Mouse (Mus musculus) liver (tissue): ENCODE measurements around the gene 2010005H15Rik.
"Not testable (repeated sequence)": the region's sequence is repeated elsewhere in the genome, so short reads cannot be mapped to it uniquely, and the experiment has no call there.

Experiments
- DNase-seq: peaks from one replicate; pipeline ENCODE4 v3.0.0-alpha.2; 2020; ENCODE audit warnings: mixed read lengths

The 2010005H15Rik gene

DNA sequence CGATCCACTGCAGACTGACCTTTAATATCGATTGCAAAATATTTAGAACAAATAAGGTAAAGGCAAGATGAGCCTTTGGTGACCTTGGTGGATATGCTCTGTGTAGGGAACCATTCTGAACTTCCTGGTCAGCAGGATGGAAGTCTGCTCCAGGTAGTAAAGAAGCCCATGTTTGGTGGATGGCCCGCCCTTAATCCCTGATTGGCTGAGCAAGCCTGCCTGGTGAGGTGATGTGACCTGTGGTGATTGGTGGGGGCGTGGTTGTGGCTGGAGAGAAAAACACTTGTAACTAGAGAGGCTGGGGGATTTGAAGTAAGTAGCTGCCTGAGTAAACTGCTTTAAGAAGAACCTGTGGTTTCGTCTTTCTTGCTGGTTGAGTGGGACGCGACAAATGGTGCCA is at the start of gene 2010005H15Rik:
2010005H15Rik (plus strand) TSS at position 301 of the 400 bp plus-strand sequence.
- DNase-seq: not testable (repeated sequence)

DNA sequence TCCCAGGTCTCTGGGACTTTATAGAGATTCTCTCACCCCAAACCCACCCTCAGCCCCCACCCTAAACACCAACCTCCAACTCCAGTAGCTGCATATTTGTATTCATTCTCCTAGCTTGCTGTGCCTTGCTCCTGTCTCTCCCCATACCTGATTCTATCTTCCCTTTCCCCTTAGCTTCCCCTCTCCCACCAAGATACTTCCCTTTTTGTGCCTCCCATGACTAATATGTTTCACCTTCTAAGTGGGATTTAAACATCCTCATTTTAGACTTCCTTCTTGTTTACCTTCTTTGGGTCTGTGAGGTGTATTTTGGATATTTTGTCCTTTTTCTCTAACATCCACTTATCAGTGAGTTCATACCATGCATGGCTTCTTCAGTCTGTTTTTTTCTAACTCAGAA is 45.2 kb upstream of the 2010005H15Rik start:
- DNase-seq: no peak

DNA sequence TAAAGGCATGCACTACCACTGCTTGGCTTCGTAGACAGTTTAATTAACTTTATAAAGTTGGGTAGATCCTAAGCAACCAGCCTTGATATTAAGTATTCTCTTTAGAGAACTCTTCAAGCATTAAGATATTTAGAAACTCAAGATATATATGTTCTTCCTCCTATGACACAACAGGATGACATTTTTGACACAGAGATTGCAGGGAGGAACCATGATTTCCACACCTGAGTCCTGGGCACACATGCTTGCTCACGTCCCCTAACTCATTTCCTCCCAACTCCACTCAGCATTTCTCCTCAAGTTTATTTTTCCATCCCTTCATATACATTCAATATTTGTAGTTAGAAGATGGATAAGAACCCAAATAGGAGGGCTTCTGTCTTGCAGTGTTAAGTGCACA is 41.4 kb upstream of the 2010005H15Rik start:
- no peak for DNase-seq

DNA sequence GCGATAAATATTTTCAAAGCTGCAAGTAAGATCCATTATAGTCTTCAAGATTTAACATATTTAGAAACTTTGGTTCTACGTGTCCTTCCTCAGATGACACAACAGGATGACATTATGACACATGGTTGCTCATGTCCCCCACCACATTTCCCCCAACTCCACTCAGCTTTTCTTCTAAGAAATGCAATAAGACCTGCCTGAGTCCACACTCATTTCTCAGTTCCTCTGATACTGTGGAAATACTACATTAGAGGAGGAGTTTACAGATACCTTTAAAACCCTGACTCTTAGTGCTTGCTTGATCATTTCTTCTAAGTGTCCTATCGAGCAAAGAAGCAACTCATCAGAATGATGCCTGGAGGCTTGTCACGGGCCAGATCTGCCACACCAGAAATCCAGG is 37.4 kb upstream of the 2010005H15Rik start, which contains the start of gene Gm5483:
Gm5483 (plus strand) TSS at position 301 of the 400 bp plus-strand sequence.
- DNase-seq: not testable (repeated sequence)

DNA sequence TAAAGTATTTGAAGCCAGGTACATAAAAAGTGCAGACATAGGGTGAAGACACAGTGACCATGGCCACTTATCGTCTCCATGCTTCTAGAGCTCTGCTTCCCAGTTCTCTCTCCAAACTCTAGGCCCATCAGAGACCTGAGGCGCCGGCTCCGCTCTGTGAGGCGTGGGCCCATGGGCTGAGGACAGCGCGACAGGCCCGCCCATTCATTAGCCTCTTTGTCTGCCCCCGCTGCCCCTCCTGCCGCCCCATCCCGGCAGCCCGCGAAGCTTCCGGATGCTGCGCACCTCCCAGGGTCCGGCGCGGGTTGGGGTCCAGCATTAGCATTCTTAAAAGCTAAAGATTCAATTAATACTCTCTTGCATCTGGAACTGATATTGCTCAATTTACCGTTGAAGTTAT is 22.0 kb upstream of the 2010005H15Rik start:
- DNase-seq: no peak

DNA sequence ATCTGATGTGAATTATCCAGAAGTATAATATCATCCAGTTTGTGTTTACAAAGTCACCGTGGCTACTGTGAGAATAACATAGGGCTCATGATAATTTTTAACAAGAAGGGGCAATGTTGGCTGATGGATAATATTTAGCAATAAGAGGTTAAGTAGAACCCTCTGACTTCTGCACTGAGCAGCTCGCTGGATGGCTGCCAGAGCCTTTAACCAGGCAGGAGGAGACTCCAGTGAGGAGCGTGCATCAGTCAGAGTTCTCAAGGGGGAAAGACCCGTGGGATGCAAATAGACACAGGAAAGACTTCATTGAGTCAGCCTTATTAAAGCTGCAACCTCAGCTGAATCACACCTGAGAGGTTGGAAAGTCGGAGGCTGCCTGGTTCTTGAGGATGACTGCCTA is 17.4 kb upstream of the 2010005H15Rik start:
- no peak for DNase-seq

DNA sequence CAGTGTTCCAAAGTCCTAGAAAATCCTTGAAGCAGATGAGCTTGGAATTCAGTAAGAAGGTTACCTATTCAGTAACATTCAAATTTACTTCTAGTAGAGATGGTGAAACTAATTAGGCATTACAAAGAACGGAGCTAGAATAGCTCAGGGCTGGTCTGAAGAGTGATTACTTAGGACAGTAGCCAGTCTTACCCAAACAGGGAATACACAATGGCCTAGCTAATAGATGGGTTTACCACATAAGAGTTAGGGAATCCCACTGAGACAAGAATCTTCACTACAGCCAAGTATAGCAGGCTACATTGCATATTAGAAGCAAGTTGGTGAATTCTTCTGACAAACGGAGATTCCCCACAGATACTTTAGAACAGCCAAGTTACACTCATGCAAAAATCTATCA is 15.6 kb upstream of the 2010005H15Rik start:
- DNase-seq: not testable (repeated sequence)

DNA sequence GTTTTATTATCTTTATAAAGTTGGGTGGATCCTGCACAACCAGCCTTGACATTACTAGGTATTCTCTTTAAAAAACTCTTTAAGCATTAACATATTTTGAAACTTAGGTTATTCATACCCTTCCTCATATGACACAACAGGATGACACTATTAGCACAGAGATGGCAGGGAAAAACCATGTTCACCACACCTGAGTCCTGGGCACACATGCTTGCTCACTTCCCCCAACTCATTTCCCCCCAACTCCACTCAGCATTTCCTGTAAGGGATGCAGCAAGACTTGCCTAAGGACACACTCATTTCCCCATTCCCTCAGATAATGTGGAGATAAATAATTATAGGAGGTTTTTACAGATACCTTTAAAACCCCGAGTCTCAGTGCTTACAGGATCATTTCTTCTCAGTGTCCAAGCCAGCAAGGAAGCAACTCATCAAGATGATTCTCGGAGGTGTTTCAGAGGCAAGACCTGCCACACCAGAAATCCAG is 11.3 kb upstream of the 2010005H15Rik start, which contains the start of gene Gm5416:
Gm5416 (plus strand) TSS at position 437 of the 487 bp plus-strand sequence.
- no peak for DNase-seq

DNA sequence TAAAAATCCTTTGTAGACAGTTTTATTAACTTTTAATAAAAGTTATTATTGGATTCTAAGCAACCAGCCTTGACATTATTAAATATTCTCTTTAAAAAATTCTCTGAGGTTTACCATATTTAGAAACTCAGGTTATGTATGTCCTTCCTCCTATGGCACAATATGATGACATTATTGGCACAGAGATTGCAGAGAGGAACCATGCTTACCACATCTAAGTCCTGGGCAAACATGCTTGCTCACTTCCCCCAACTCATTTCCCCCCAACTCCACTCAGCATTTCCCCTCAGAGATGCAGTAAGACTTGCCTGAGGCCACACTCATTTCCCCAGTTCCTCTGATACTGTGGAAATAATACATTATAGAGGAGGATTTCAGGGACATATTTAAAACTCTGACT is 39.3 kb downstream of the 2010005H15Rik start:
- not testable (repeated sequence) for DNase-seq

DNA sequence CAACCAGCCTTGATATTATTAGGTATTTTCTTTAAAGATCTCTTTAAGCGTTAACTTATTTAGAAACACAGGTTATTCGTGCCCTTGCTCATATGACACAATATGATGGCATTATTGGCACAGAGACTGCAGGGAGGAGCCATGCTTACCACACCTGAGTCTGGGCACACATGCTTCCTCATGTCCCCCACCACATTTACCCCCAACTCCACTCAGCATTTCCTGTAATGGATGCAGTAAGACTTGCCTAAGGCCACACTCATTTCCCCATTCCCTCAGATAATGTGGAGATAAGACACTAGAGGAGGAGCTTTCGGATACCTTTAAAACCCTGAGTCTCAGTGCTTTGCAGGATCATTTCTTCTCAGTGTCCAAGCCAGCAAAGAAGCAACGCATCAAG is 55.5 kb downstream of the 2010005H15Rik start, which contains the start of gene Stfa1:
Stfa1 (plus strand) TSS at position 156 of the 400 bp plus-strand sequence.
- DNase-seq: not testable (repeated sequence)

DNA sequence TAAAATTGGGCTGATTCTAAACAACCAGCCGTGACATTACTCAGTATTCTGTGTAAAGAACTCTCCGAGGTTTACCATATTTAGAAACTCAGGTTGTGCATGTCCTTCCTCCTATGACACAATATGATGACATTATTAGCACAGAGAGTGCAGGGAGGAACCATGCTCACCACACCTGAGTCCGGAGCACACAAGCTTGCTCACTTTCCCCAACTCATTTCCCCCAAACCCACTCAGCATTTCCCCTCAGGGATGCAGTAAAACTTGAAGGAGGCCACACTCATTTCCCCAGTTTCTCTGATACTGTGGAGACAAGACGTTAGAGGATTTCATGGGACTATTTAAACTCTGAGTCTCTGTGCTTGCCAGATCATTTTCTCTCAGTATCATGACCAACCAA is 67.9 kb downstream of the 2010005H15Rik start:
- DNase-seq: no peak
